Mouse (Mus musculus) limb, embryonic 11.5 days (tissue): ENCODE data around the gene Ttc6. TPM values are rescaled to one million over a fixed set of nuclear protein-coding genes. Genes with fewer than 3 reads are reported as not detected.

ENCODE experiments used
- ATAC-seq: fragments of 200-750 bp; cut with Nextera tagmentation; 2 replicates; pipeline ENCODE4 v1.8.0; 2017; ENCODE audit warnings: low read depth; ENCODE audit not compliant: insufficient number of reproducible peaks, low FRiP score, low TSS enrichment
- DNase-seq: peaks from one replicate; pipeline ENCODE4 v3.0.0-alpha.2; 2015; ENCODE audit warnings: low spot score
- H3K27ac ChIP-seq: fragments of 300-500 bp; sonication (generic); replicated peaks from 2 replicates; pipeline ENCODE4 v1.5.1; 2014; ENCODE audit warnings: low read depth, mild to moderate bottlenecking, low read length
- H3K27me3 ChIP-seq: fragments of 300-500 bp; sonication (generic); 2 replicates; pipeline ENCODE4 v1.6.1; 2014; ENCODE audit warnings: mild to moderate bottlenecking, low read length, mixed read lengths; ENCODE audit not compliant: control insufficient read depth, insufficient read depth
- H3K36me3 ChIP-seq: fragments of 300-500 bp; sonication (generic); 2 replicates; pipeline ENCODE4 v1.6.1; 2014; ENCODE audit warnings: mild to moderate bottlenecking, low read length, moderate library complexity, mixed read lengths; ENCODE audit not compliant: control insufficient read depth, insufficient read depth
- H3K4me1 ChIP-seq: fragments of 300-500 bp; sonication (generic); 2 replicates; pipeline ENCODE4 v1.6.1; 2014; ENCODE audit warnings: low read length, mixed read lengths; ENCODE audit not compliant: control insufficient read depth, insufficient read depth
- H3K4me2 ChIP-seq: fragments of 300-500 bp; sonication (generic); 2 replicates; pipeline ENCODE4 v1.6.1; 2014; ENCODE audit warnings: low read depth, mild to moderate bottlenecking, moderate library complexity; ENCODE audit not compliant: severe bottlenecking
- H3K4me3 ChIP-seq: fragments of 300-500 bp; sonication (generic); 2 replicates; pipeline ENCODE4 v1.5.1; 2014; ENCODE audit warnings: low read depth, low read length
- H3K9ac ChIP-seq: fragments of 300-500 bp; sonication (generic); 2 replicates; pipeline ENCODE4 v1.6.1; 2014; ENCODE audit warnings: mild to moderate bottlenecking, low read length
- H3K9me3 ChIP-seq: fragments of 300-500 bp; sonication (generic); 2 replicates; pipeline ENCODE4 v1.6.1; 2016; ENCODE audit warnings: low read length; ENCODE audit not compliant: control insufficient read depth
- WGBS: fragments of 180-500 bp; shearing (Covaris S2); extraction: QIAGEN DNeasy Blood & Tissue Kit; methylation state at CpG from one replicate; pipeline ENCODE4 v1.1.7; 2014; 5-methylcytosine and 5-hydroxymethylcytosine counted together
- polyA plus RNA-seq: library from polyadenylated mRNA; unstranded; fragments of >200 nt; fragmentation: Nextera tagmentation; extraction: Ambion mirVana; gene quantifications from 2 replicates; pipeline ENCODE4 v1.2.1, GENCODE M21; 2014

The Ttc6 gene
- polyA plus RNA-seq, 1 experiment from 2014 or later: 0.28 TPM

DNA sequence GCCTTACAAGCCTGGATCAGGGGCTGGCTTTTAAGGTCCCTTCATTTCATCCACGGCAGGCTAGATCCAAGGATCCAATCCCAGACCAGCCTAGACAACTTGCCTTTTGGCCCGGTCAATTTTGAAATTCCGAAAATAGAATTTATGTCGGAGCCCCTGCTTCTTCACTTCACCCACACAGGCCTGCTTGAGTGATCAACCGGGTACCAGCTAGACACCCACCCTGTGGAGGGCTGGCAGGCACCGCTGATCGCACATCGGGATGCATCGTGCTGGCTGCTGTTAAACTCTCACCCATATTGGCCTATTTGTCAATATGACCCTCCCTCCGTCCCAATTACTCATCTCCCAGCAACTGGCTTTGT is 20.3 kb upstream of the Ttc6 start:
- no peaks in the 10 kb centered on the region for H3K9me3 ChIP-seq
- H3K4me1 ChIP-seq: peaks cover 14% of the 10 kb centered on the region
- no peak overlapping the region for H3K4me2 ChIP-seq
- peaks cover 71% of the 10 kb centered on the region for H3K27me3 ChIP-seq
- no peaks in the 10 kb centered on the region for H3K36me3 ChIP-seq
- 2% methylated on average over 10 of the region's 10 CpGs for WGBS
- ATAC-seq: no peak
- DNase-seq: peak; percentile 54
- H3K4me3 ChIP-seq: no peak overlapping the region
- H3K27ac ChIP-seq: no peak overlapping the region
- H3K9ac ChIP-seq: no peak overlapping the region

DNA sequence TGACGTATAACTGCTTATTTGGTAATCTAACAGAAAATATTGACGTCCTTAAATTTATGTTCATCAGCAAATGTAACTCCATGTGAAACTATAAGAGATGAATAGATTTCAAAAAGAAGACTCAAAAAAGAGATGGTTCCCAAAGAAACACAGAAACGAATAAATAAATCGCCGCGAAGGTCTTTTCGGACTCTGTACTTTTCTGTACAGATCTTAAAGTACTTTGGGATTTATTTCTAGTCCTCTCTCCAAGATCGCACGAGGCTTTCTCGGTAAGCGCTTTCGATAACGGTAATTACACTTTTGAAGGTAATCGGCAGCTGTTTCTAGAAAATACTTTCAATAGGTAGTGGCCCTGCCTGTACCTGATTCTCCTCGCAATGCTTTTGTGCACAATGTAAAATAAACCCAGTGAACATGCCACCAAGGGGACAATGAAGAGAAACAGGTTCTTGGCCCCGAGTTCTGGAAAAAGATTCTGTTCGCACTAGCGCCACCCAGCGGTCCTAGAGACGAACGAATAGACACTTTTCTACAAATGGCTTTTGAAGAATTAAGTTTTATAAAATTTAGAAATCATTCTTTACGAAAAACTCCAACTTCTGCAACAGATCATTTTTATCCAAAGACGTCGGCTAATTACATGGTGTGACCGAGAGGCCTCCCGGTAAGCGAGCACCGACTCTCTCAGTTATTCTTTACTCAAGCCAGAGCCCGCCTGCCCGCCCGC is 19.1 kb upstream of the Ttc6 start:
- peak overlapping the region; percentile 38 for H3K4me3 ChIP-seq
- no peak overlapping the region for H3K9ac ChIP-seq
- peak overlapping the region; percentile 95 for H3K4me2 ChIP-seq
- DNase-seq (peak; percentile 84), ATAC-seq (0 out of 2 replicates have a peak, but pooled peaks have one; percentile 17)
- no peaks in the 10 kb centered on the region for H3K9me3 ChIP-seq
- no peak overlapping the region for H3K27ac ChIP-seq
- no peaks in the 10 kb centered on the region for H3K36me3 ChIP-seq
- 2% methylated on average over 31 of the region's 31 CpGs for WGBS
- peaks cover 14% of the 10 kb centered on the region for H3K4me1 ChIP-seq
- peaks cover 75% of the 10 kb centered on the region for H3K27me3 ChIP-seq

DNA sequence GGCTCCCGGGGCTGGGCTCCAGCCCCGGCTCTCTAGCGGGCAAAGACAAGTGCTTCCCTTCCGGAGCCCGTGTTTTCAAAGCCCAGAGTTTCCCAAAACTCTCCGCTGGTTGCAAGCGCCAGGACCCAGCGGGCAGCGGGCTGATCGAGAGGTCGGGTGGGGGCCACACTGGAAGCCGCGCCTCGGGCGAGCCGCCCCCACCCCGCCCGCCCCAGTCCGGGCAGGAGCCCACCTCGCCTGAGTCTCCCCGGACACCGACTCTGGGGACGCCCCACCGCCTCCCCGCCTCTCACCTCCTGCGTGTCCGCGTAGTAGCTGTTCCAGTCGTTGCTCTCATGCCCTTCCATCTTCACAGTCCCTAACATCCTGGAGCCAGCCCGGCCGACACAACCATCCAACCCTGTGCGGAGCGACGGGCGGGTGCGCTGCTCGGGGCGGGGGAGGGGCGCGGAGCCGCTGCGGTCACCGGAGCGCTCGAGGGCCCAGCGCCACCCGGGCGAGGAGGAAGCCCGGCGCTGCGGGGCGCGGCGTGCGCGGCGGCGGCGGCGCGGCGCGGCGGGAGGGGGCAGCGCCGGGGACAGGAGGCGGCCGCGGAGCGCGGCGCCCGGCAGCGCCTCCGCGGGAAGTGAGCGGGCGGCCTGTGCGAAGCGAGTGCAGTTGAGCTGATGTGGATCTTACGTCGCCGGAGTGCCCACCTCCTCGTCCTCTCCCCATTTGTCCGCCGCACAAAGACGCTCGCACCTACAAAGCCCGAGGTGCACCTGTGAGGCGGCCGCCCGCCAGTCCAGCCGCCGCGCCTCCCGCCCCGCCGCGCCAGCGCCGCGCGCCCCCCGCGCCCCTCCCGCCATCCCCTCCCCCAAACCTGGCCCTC is 18.3 kb upstream of the Ttc6 start:
- peaks cover 82% of the 10 kb centered on the region for H3K27me3 ChIP-seq
- no peaks in the 10 kb centered on the region for H3K9me3 ChIP-seq
- peak; percentile 68 for DNase-seq
- H3K27ac ChIP-seq: no peak overlapping the region
- peak overlapping the region; percentile 95 for H3K4me2 ChIP-seq
- ATAC-seq: 0 out of 2 replicates have a peak, but pooled peaks have one; percentile 18
- WGBS: under 1% methylated on average over 89 of the region's 106 CpGs
- no peaks in the 10 kb centered on the region for H3K36me3 ChIP-seq
- H3K9ac ChIP-seq: no peak overlapping the region
- H3K4me1 ChIP-seq: peaks cover 14% of the 10 kb centered on the region
- H3K4me3 ChIP-seq: peak overlapping the region; percentile 38

DNA sequence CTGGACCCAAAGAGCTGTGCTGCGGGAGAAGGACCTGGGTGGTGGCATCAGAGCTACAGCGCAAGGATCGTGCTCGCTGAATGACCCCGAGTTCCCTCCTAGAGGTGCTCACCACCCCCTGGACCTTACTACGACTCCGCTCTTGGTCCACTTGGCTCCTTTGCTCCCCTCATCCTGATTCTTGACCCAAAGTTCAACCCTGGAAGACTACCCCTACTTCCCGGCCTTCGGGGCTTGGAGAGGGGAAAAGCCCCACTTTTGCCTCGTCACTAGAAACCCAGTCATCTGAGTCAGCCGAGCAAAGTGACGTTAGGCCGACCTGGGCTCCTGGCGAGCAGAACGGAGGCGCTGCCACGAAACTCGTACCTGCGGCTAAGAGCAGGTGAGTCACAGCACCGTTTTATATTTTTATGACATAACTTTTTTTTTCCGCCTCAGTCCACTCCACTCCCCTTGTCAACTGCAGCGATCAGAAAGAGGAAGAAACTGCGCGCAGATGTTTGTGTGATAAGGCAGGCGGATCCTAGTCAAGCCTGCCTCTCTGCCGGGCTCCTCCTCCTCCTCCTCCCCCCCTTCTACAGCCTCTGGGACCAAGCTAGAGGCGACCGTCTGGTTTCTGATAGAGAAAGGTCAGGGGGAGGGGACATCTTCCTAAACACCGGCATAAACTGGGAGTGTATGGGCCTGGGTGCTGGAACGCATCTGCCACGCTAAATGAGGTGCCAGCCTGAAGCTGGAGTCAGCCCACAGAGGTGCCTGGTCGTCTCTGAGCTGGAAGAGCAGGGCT is 17.3 kb upstream of the Ttc6 start, which contains the start of gene Foxa1:
Gene Foxa1, minus strand, starts transcription at position 502 of the 787 bp plus-strand sequence.
- DNase-seq (peak; percentile 53), ATAC-seq (no peak)
- Histone ChIP-seq H3K9me3 (no peaks in the 10 kb centered on the region), H3K4me3 (peak within 1 kb of the TSS; percentile 38; the same call in 1 of the 2 replicates), H3K27me3 (peaks cover 84% of the 10 kb centered on the region), H3K27ac (no peak within 1 kb of the TSS), H3K4me1 (peaks cover 14% of the 10 kb centered on the region), H3K36me3 (no peaks in the 10 kb centered on the region), H3K9ac (no peak within 1 kb of the TSS), H3K4me2 (peak within 1 kb of the TSS; percentile 95)
- under 1% methylated on average over 31 of the region's 32 CpGs for WGBS

DNA sequence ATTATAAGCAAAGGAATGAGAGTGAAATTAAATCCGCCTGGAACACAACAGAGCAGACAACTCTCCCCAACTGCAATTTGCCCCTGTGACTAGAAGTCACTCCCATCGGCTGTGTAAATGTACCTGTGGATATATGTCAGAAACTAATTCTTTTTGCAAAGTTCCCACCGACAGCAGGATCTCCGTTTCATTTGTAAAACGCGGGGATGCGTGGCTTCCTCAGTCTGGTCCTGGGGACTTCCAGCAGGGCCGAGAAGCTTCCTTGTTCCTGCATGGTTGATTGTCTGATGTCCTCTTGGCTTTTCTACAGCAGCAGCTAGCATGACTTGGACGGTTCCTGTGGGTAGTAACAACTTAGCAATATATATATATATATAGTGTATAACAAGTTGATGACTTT is 16.0 kb upstream of the Ttc6 start:
- Histone ChIP-seq H3K27ac (no peak overlapping the region), H3K4me2 (no peak overlapping the region), H3K9ac (no peak overlapping the region), H3K36me3 (no peaks in the 10 kb centered on the region), H3K9me3 (no peaks in the 10 kb centered on the region), H3K4me3 (no peak overlapping the region), H3K4me1 (peaks cover 8% of the 10 kb centered on the region), H3K27me3 (peaks cover 85% of the 10 kb centered on the region)
- WGBS: 2% methylated on average over 9 of the region's 9 CpGs
- DNase-seq (peak; percentile 47), ATAC-seq (no peak)

DNA sequence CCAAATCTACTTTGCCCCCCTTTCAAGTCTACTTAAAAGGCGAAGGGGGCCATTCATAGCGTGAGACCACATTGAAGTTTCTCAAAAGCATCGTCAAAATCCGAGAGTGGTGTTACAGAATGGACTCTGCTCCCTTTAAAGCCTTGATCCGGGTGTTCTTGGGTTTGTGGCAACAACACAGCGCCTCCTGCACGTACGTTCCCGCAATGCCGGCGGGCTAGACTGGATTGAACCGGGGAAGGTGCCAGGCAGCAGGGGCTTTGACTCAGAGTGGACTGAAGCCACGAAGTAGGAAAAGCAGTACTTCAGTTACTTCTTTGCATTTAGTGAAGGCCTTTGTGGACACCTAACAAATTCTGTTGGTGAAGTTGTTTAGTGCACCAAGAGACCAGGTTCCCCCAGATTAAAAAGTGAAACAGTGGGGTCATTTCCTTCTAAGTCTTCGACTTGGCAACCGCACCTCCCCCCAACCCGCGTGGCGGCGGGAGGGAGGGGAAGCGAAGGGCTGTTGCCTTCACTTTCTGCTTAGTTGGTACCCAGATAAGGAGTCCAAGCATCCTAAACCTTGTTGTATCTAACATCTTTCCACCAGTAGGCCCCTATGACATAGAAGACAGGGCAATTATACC is 15.4 kb upstream of the Ttc6 start:
- DNase-seq: peak; percentile 69
- Histone ChIP-seq H3K36me3 (no peaks in the 10 kb centered on the region), H3K4me1 (peaks cover 6% of the 10 kb centered on the region), H3K27ac (no peak overlapping the region), H3K9me3 (no peaks in the 10 kb centered on the region), H3K4me2 (no peak overlapping the region), H3K9ac (no peak overlapping the region), H3K4me3 (no peak overlapping the region), H3K27me3 (peaks cover 85% of the 10 kb centered on the region)
- ATAC-seq: no peak
- under 1% methylated on average over 20 of the region's 20 CpGs for WGBS

DNA sequence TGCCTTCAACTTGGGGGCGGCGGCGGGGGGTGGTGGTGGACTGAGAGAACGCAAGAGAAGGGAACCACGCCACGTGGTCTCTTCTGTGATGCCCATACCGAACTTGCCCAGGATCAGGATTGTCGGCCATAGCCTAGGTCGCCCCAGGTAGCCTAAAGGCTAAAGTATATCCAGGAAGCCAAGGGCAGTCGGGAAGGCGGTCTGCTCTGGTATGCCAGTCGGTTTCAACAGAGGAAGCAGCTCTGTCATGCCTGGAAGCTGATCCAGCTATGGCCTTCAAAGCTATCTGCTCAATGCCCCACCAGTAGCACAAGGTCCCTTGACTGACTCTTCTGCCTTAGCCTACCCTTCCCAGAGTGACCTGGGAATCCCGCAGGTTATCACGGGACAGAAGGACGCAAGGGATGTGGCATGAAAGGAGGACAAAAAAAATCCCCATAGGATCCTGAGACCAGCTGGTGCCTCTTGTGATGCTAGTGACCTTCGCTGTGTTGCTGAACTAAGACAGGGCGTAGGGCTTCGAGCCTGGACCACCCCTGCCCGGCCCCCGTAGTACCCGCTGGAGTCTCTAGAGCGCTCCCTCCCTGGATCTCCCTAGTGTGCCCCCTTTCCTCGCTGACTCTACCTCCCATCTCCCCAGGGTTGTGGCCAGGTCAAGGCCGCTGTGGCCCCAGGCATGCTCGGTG is 14.8 kb upstream of the Ttc6 start:
- no peak overlapping the region for H3K27ac ChIP-seq
- H3K36me3 ChIP-seq: no peaks in the 10 kb centered on the region
- DNase-seq (peak; percentile 50), ATAC-seq (no peak)
- H3K9ac ChIP-seq: no peak overlapping the region
- H3K4me2 ChIP-seq: no peak overlapping the region
- H3K9me3 ChIP-seq: no peaks in the 10 kb centered on the region
- H3K27me3 ChIP-seq: peaks cover 88% of the 10 kb centered on the region
- H3K4me3 ChIP-seq: no peak overlapping the region
- 2% methylated on average over 25 of the region's 25 CpGs for WGBS
- peaks cover 6% of the 10 kb centered on the region for H3K4me1 ChIP-seq
